Comparison of ENCODE assay signal across 12 mouse cellular contexts in the genomic region with DNA sequence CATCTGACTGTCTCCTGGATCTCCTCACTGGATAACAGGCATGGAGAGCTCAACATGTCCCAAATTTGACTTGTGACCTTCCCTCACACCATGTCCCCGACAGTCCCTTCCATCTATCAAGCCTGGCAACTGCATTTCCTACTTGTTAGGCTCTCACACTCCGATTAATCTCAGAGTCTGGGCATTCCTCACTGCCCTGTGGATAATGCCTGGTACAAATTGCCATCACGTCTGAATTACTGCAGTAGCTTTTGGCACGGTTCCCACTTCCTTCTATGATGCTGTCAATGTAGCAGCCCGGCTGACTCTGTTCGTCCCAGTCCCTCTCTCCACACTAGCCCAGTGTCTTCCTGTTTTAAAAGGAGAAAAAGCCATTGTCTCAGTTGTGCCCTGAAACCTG.
DNase-seq lines count a peak whose midpoint lies in the region; ATAC-seq and TF ChIP-seq lines count a peak whose summit lies in the region.
"Had no signal": no experiment of that assay in that cellular context is flagged by ENCODE, and none has a peak within 500 bp of the region (broad histone marks: within the 10 kb centered on the region; RNA-seq: fewer than 3 reads in every experiment).

No protein-coding gene starts in this region.

- no peak for DNase-seq in heart, adult 18-20 months
- DNase-seq in lung, adult 2 months, result no peak
- DNase-seq in layer of hippocampus, postnatal 25 days (ENCODE audit: extremely low spot score in 1 of 2, low spot score in 1 of 2), result no peak
- DNase-seq in left cerebral cortex, adult 8-10 months (ENCODE audit: low spot score in 2 of 2), result no peak
- DNase-seq: adrenal gland, postnatal 25 days; cerebellum, adult 11-12 months; heart, postnatal 36 days; liver, postnatal 0 days had no signal

- peaks cover 9% of the 10 kb centered on the region; the same call in 1 of the 2 replicates for H3K4me1 ChIP-seq in heart, embryonic 15.5 days (replicated peaks)
- H3K4me1 ChIP-seq in lung, embryonic 15.5 days, result no peaks in the 10 kb centered on the region
- no peaks in the 10 kb centered on the region for H3K4me1 ChIP-seq in lung, adult 2 months (ENCODE audit: control insufficient read depth, insufficient read depth, low read length)
- H3K4me1 ChIP-seq in forebrain, embryonic 15.5 days, result peaks cover 8% of the 10 kb centered on the region
- no peaks in the 10 kb centered on the region for H3K4me1 ChIP-seq in midbrain, embryonic 15.5 days

- no peaks in the 10 kb centered on the region for H3K27me3 ChIP-seq in heart, embryonic 15.5 days
- H3K27me3 ChIP-seq in lung, embryonic 15.5 days, result no peaks in the 10 kb centered on the region
- H3K27me3 ChIP-seq in forebrain, embryonic 15.5 days, result no peaks in the 10 kb centered on the region
- H3K27me3 ChIP-seq in midbrain, embryonic 15.5 days (replicated peaks), result no peaks in the 10 kb centered on the region

- no peaks in the 10 kb centered on the region for H3K36me3 ChIP-seq in heart, embryonic 15.5 days
- H3K36me3 ChIP-seq in lung, embryonic 15.5 days, result no peaks in the 10 kb centered on the region
- H3K36me3 ChIP-seq in forebrain, embryonic 15.5 days, result no peaks in the 10 kb centered on the region
- H3K36me3 ChIP-seq in midbrain, embryonic 15.5 days (replicated peaks), result no peaks in the 10 kb centered on the region

- no peaks in the 10 kb centered on the region for H3K9me3 ChIP-seq in heart, embryonic 15.5 days (replicated peaks)
- H3K9me3 ChIP-seq in lung, embryonic 15.5 days, result no peaks in the 10 kb centered on the region
- no peaks in the 10 kb centered on the region for H3K9me3 ChIP-seq in forebrain, embryonic 15.5 days
- H3K9me3 ChIP-seq in midbrain, embryonic 15.5 days, result no peaks in the 10 kb centered on the region

- H3K9ac ChIP-seq in heart, embryonic 15.5 days, result no peak overlapping the region
- no peak overlapping the region for H3K9ac ChIP-seq in lung, embryonic 15.5 days
- no peak overlapping the region for H3K9ac ChIP-seq in forebrain, embryonic 15.5 days (replicated peaks)
- H3K9ac ChIP-seq in midbrain, embryonic 15.5 days, result no peak overlapping the region
- H3K9ac ChIP-seq: liver, postnatal 0 days had no signal

- TF ChIP-seq POLR2A in lung, adult 2 months (IDR thresholded peaks at IDR 0.05; ENCODE audit: borderline replicate concordance, extremely low read depth, low read depth, low read length), result no peak

- 17% methylated on average over 6 of the region's 6 CpGs for whole genome bisulfite sequencing in heart, embryonic 15.5 days
- WGBS in lung, embryonic 15.5 days, result 38% methylated on average over 6 of the region's 6 CpGs
- WGBS in lung, adult 2 months, result 20% methylated on average over 6 of the region's 6 CpGs
- 16% methylated on average over 6 of the region's 6 CpGs for WGBS in forebrain, embryonic 15.5 days
- 37% methylated on average over 6 of the region's 6 CpGs for WGBS in midbrain, embryonic 15.5 days

- no peak overlapping the region for H3K4me2 ChIP-seq in heart, embryonic 15.5 days
- H3K4me2 ChIP-seq in lung, embryonic 15.5 days, result no peak overlapping the region
- no peak overlapping the region for H3K4me2 ChIP-seq in forebrain, embryonic 15.5 days (replicated peaks)
- H3K4me2 ChIP-seq in midbrain, embryonic 15.5 days, result no peak overlapping the region

- ATAC-seq in heart, embryonic 15.5 days (replicated peaks; ENCODE audit: insufficient number of reproducible peaks, insufficient read depth, low FRiP score, low read depth), result peak; percentile 53; the same call in 1 of the 2 replicates
- ATAC-seq in lung, embryonic 15.5 days (ENCODE audit: borderline replicate concordance, extremely low read depth, low FRiP score, low TSS enrichment), result peak; percentile 27; the same call in 1 of the 2 replicates
- peak; percentile 79 for ATAC-seq in forebrain, embryonic 15.5 days (replicated peaks)
- ATAC-seq in midbrain, embryonic 15.5 days (replicated peaks), result peak; percentile 76; the same call in 1 of the 2 replicates
- ATAC-seq: liver, postnatal 0 days had no signal

- H3K27ac ChIP-seq in heart, embryonic 15.5 days, result no peak overlapping the region
- no peak overlapping the region for H3K27ac ChIP-seq in lung, embryonic 15.5 days
- no peak overlapping the region for H3K27ac ChIP-seq in forebrain, embryonic 15.5 days (replicated peaks)
- H3K27ac ChIP-seq in midbrain, embryonic 15.5 days, result no peak overlapping the region

- TF ChIP-seq CTCF in lung, adult 2 months (IDR thresholded peaks at IDR 0.05; ENCODE audit: insufficient read depth, low read length), result no peak

- no peak overlapping the region for H3K4me3 ChIP-seq in heart, embryonic 15.5 days
- no peak overlapping the region for H3K4me3 ChIP-seq in lung, embryonic 15.5 days
- no peak overlapping the region for H3K4me3 ChIP-seq in lung, adult 2 months (replicated peaks; ENCODE audit: extremely low read depth, low read depth, low read length)
- no peak overlapping the region for H3K4me3 ChIP-seq in forebrain, embryonic 15.5 days
- H3K4me3 ChIP-seq in midbrain, embryonic 15.5 days, result no peak overlapping the region

Comparison
In these comparisons a context has a peak if more than half of its experiments do, and no peak if none do; other contexts are left out.
1. ATAC-seq: peak in every context shown above with its lines; median percentile 79 in forebrain, embryonic 15.5 days; 76 in midbrain, embryonic 15.5 days; 53 in heart, embryonic 15.5 days; 27 in lung, embryonic 15.5 days.